Mouse (Mus musculus) frontal cortex, postnatal 14 days (tissue): Measurements from ENCODE around the gene Rem1.

Source experiments
- DNase-seq, 2 experiments: peaks; one replicate each; pipeline ENCODE4 v3.0.0; 2022; ENCODE audit warnings: low spot score in 2 of 2

The Rem1 gene

GRCm38 (mm10) chr2:152626774-152627591 lies at the start of gene Rem1:
TSS of gene Rem1 (plus strand) at chr2:152626951.
- DNase-seq, result no peak

- DNase-seq, result no peak
Measured at GRCm38 (mm10) chr2:152580107-152580506, 46.6 kb upstream of the Rem1 start, which contains the start of gene Defb19. TSS of gene Defb19 (minus strand) at chr2:152580312.

GRCm38 (mm10) chr2:152580612-152581011 lies 46.1 kb upstream of the Rem1 start:
- DNase-seq, result no peak

- DNase-seq, result no peak
Measured at GRCm38 (mm10) chr2:152586926-152587560, 39.7 kb upstream of the Rem1 start.

GRCm38 (mm10) chr2:152588450-152588849 lies 38.3 kb upstream of the Rem1 start:
- no peak for DNase-seq

GRCm38 (mm10) chr2:152589021-152589420 lies 37.7 kb upstream of the Rem1 start:
- no peak for DNase-seq

GRCm38 (mm10) chr2:152599299-152599698 lies 27.5 kb upstream of the Rem1 start, which contains the start of gene Defb45:
TSS of gene Defb45 (minus strand) at chr2:152599399.
- no peak for DNase-seq

GRCm38 (mm10) chr2:152600076-152600475 lies 26.7 kb upstream of the Rem1 start:
- DNase-seq, result no peak

- DNase-seq, result no peak
Measured at GRCm38 (mm10) chr2:152601275-152601960, 25.3 kb upstream of the Rem1 start.

- DNase-seq, result no peak
Measured at GRCm38 (mm10) chr2:152604057-152604456, 22.7 kb upstream of the Rem1 start, which contains the start of gene Defb36. TSS of gene Defb36 (plus strand) at chr2:152604327.

- no peak for DNase-seq
Measured at GRCm38 (mm10) chr2:152607746-152608145, 19.0 kb upstream of the Rem1 start.

GRCm38 (mm10) chr2:152608719-152609118 lies 18.0 kb upstream of the Rem1 start:
- no peak for DNase-seq

- DNase-seq, result no peak
Measured at GRCm38 (mm10) chr2:152612193-152612592, 14.6 kb upstream of the Rem1 start.

- DNase-seq, result peak in 1 of 2 experiments; percentile 55
Measured at GRCm38 (mm10) chr2:152615563-152615962, 11.2 kb upstream of the Rem1 start.

- no peak for DNase-seq
Measured at GRCm38 (mm10) chr2:152616470-152616869, 10.3 kb upstream of the Rem1 start.

GRCm38 (mm10) chr2:152617374-152617773 lies 9.4 kb upstream of the Rem1 start:
- no peak for DNase-seq

- DNase-seq, result no peak
Measured at GRCm38 (mm10) chr2:152620367-152621134, 6.2 kb upstream of the Rem1 start.

GRCm38 (mm10) chr2:152622151-152622550 lies 4.6 kb upstream of the Rem1 start:
- no peak for DNase-seq

- no peak for DNase-seq
Measured at GRCm38 (mm10) chr2:152622953-152623352, 3.8 kb upstream of the Rem1 start, which contains the start of gene Defb25. TSS of gene Defb25 (minus strand) at chr2:152623053.

GRCm38 (mm10) chr2:152624566-152624965 lies 2.2 kb upstream of the Rem1 start:
- no peak for DNase-seq

- DNase-seq, result no peak
Measured at GRCm38 (mm10) chr2:152625256-152625655, 1.5 kb upstream of the Rem1 start.
